ENCODE assay signal across 8 mouse cellular contexts in the genomic region with DNA sequence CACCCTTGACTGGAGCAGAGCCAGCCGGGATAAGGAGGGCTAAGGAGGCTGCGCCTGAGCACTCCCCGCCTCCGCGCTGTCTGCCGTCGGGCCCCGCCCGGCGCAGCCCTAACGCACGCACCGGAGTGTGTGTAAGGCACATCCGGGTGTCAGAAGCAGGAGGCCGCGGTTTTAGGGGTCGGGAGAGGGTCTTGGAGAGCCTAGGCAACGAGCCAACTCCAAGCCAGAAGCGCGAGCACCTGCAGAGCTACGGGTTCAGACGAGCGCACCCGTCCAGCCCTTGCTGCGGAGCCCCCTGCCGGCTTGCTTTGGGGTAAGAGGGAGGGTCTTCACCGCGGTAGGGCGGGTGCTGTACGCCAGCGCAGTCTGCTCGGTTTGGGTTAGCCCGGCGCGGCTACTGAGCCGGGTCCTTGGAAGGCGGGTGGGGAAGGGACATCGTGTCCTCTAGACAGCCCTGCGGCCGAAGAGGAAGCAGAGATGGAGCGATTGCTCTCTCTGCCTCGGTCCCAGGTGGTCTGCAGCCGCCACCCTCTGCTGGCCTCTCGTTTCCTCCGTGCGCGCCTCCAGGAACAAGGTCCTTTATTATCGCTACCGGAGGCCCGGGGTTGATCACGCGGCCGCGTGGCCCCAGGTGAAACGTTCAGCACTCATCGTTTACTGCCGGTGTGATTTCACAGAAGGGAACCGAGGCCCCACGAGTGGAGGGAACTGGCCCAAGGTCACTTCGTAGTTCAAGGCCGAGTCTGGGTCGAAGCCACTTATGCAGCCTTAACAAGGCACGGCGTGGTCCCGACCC. TPM values are rescaled to one million over a fixed set of nuclear protein-coding genes. Genes with fewer than 3 reads are reported as not detected.
DNase-seq lines count a peak whose midpoint lies in the region; ATAC-seq and TF ChIP-seq lines count a peak whose summit lies in the region.

No protein-coding gene starts in this region.

- peaks cover 9% of the 10 kb centered on the region; the same call in 1 of the 2 replicates for H3K4me1 ChIP-seq in cerebellum, adult 2 months (ENCODE audit: control insufficient read depth, insufficient read depth, low read length)
- H3K4me1 ChIP-seq in intestine, embryonic 15.5 days (replicated peaks) = peaks cover 24% of the 10 kb centered on the region

- intact Hi-C loops in left cerebral cortex, postnatal 25 days (cut with DNase I) = loop anchor here (5.0 kb wide), 1 partner anchor 227 kb away; a partner anchor contains a TSS

- no peaks in the 10 kb centered on the region for H3K9me3 ChIP-seq in intestine, embryonic 15.5 days

- no peaks in the 10 kb centered on the region for H3K27me3 ChIP-seq in cerebellum, adult 2 months (ENCODE audit: control insufficient read depth, insufficient read depth, low read length)
- H3K27me3 ChIP-seq in intestine, embryonic 15.5 days (replicated peaks) = no peaks in the 10 kb centered on the region; the same call in 1 of the 2 replicates

- no peak for TF ChIP-seq CTCF in cerebellum, adult 2 months (IDR thresholded peaks at IDR 0.05; ENCODE audit: borderline replicate concordance, insufficient read depth, low read depth, low read length)

- peak overlapping the region; percentile 69 for H3K9ac ChIP-seq in intestine, embryonic 15.5 days

- H3K4me3 ChIP-seq in cerebellum, adult 2 months (replicated peaks; ENCODE audit: insufficient read depth, low read depth, low read length) = peak overlapping the region; percentile 77
- H3K4me3 ChIP-seq in intestine, embryonic 15.5 days (replicated peaks) = peak overlapping the region; percentile 65

- H3K27ac ChIP-seq in cerebellum, adult 2 months (ENCODE audit: insufficient read depth, low read length) = peak overlapping the region; percentile 80
- H3K27ac ChIP-seq in intestine, embryonic 15.5 days = peak overlapping the region; percentile 93

- whole genome bisulfite sequencing in cerebellum, adult 2 months = under 1% methylated on average over 65 of the region's 65 CpGs
- WGBS in intestine, embryonic 15.5 days = under 1% methylated on average over 65 of the region's 65 CpGs

- peak; percentile 60 for ATAC-seq in frontal cortex, adult (ENCODE audit: low TSS enrichment)
- ATAC-seq in intestine, embryonic 15.5 days = peak; percentile 78
- peak; percentile 38 for ATAC-seq in megakaryocyte progenitor cell, adult 5-6 weeks (replicated peaks; ENCODE audit: poor library complexity)
- ATAC-seq in monocyte, adult 5-6 weeks (replicated peaks; ENCODE audit: insufficient number of reproducible peaks, low FRiP score, low TSS enrichment, poor library complexity, severe bottlenecking) = no peak; the same call in 1 of the 2 replicates

- peak overlapping the region; percentile 93 for H3K4me2 ChIP-seq in intestine, embryonic 15.5 days (replicated peaks)

- peak; percentile 81 for DNase-seq in R1 (ENCODE audit: low read depth, low spot score)
- DNase-seq in cerebellum, adult 2 months = peak; percentile 85 to 87
- DNase-seq in left cerebral cortex, postnatal 25 days (ENCODE audit: low spot score in 2 of 2) = peak; percentile 88 to 93
- DNase-seq in right cerebral cortex, postnatal 4 days = peak; percentile 83

- peak; percentile 63; the same call in 1 of the 2 replicates for TF ChIP-seq POLR2A in cerebellum, adult 2 months (IDR thresholded peaks at IDR 0.05; ENCODE audit: borderline replicate concordance, insufficient read depth, low read length)

- no peaks in the 10 kb centered on the region for H3K36me3 ChIP-seq in intestine, embryonic 15.5 days

RNA-seq across cellular contexts. Expression of a gene that starts 6.8 kb away (rescaled TPM):
- 186 and 197 TPM in 2 replicates for polyA plus RNA-seq in cerebellum, adult 2 months (2012; rRNA removed)
- polyA plus RNA-seq in intestine, embryonic 15.5 days (2015; fragmentation: Nextera tagmentation; extraction: Ambion mirVana) = 174 and 190 TPM in 2 replicates
- 100 to 1,000 TPM; 115 to 123 TPM for total RNA-seq in left cerebral cortex, postnatal 25 days (2021)
- total RNA-seq in megakaryocyte progenitor cell, adult 5-6 weeks (2015) = 1.3 and 2.6 TPM in 2 replicates
- 3.0 and 4.7 TPM in 2 replicates for total RNA-seq in megakaryocyte progenitor cell, adult 5-6 weeks (2017)
- total RNA-seq in monocyte, adult 5-6 weeks (2017) = 0.68 to 3.1 TPM (median 1.2 TPM) in 3 replicates

Comparison
In these comparisons a context has a peak if more than half of its experiments do, and no peak if none do; other contexts are left out.
1. RNA of a gene that starts 6.8 kb away (total RNA-seq): 115 to 123 TPM in left cerebral cortex, postnatal 25 days; 1.3 to 4.7 TPM in megakaryocyte progenitor cell, adult 5-6 weeks and 0.68 to 3.1 TPM in monocyte, adult 5-6 weeks; every median in the first group is over 10 times any median in the second.
2. Peak in every context shown above with its lines, with median percentiles within 50 percentile points of each other: DNase-seq.